38 mouse cellular contexts compared by ENCODE assay signal in genomic region chr19:11867837-11868236, GRCm38 (mm10). TPM values are rescaled to one million over a fixed set of nuclear protein-coding genes. Genes with fewer than 3 reads are reported as not detected.
DNase-seq lines count a peak whose midpoint lies in the region; ATAC-seq and TF ChIP-seq lines count a peak whose summit lies in the region.
"Had no signal": no experiment of that assay in that cellular context is flagged by ENCODE, and none has a peak within 500 bp of the region (broad histone marks: within the 10 kb centered on the region; RNA-seq: fewer than 3 reads in every experiment).

No protein-coding gene starts in this region.

- H3K9me3 ChIP-seq in lung, embryonic 14.5 days (ENCODE audit: low read depth, low read length), result 0 out of 2 replicates have a peak, but pooled peaks cover 3% of the 10 kb centered on the region
- H3K9me3 ChIP-seq in CH12.LX (replicated peaks; ENCODE audit: low read length), result peaks cover 10% of the 10 kb centered on the region
- no peaks in the 10 kb centered on the region for H3K9me3 ChIP-seq in midbrain, embryonic 15.5 days
- H3K9me3 ChIP-seq: neural tube, embryonic 13.5 days; stomach, embryonic 15.5 days had no signal

- TF ChIP-seq CTCF in lung, embryonic 14.5 days (IDR thresholded peaks at IDR 0.05; ENCODE audit: low read depth), result peak; percentile 26
- no peak for TF ChIP-seq CTCF in lung, adult 2 months (IDR thresholded peaks at IDR 0.05; ENCODE audit: insufficient read depth, low read length)
- peak in 1 of 2 experiments; percentile 16; a peak in 1 of 4 replicates for TF ChIP-seq CTCF in CH12.LX (conservative IDR thresholded peaks at IDR 0.05 in 1 of 2, IDR thresholded peaks at IDR 0.05 in 1 of 2; ENCODE audit: low read depth in 2 of 2, low read length in 2 of 2)

- no peak overlapping the region for H3K9ac ChIP-seq in lung, embryonic 14.5 days
- H3K9ac ChIP-seq in CH12.LX (ENCODE audit: insufficient read depth, low read depth), result no peak overlapping the region
- H3K9ac ChIP-seq in midbrain, embryonic 15.5 days, result no peak overlapping the region
- H3K9ac ChIP-seq: forebrain, embryonic 13.5 days; heart, embryonic 13.5 days; hindbrain, embryonic 14.5 days; neural tube, embryonic 13.5 days; stomach, embryonic 15.5 days had no signal

- H3K4me1 ChIP-seq in lung, embryonic 14.5 days (ENCODE audit: insufficient read depth), result no peaks in the 10 kb centered on the region
- no peaks in the 10 kb centered on the region for H3K4me1 ChIP-seq in lung, adult 2 months (ENCODE audit: control insufficient read depth, insufficient read depth, low read length)
- no peaks in the 10 kb centered on the region for H3K4me1 ChIP-seq in CH12.LX (ENCODE audit: control insufficient read depth in 1 of 2, insufficient read depth in 2 of 2)
- H3K4me1 ChIP-seq in midbrain, embryonic 15.5 days, result no peaks in the 10 kb centered on the region
- H3K4me1 ChIP-seq: forebrain, embryonic 13.5 days; heart, embryonic 13.5 days; neural tube, embryonic 13.5 days; stomach, embryonic 15.5 days had no signal

- TF ChIP-seq POLR2A in lung, adult 2 months (IDR thresholded peaks at IDR 0.05; ENCODE audit: borderline replicate concordance, extremely low read depth, low read depth, low read length), result no peak
- no peak for TF ChIP-seq POLR2A in CH12.LX (IDR thresholded peaks at IDR 0.05; ENCODE audit: low read depth, low read length)

- 81% methylated on average over 2 of the region's 2 CpGs for WGBS in lung, embryonic 14.5 days
- 88% methylated on average over 2 of the region's 2 CpGs for WGBS in lung, adult 2 months
- 78% methylated on average over 2 of the region's 2 CpGs for WGBS in midbrain, embryonic 15.5 days

- in situ Hi-C loops in CH12.LX (cut with MboI; ENCODE audit: low pct_ligation_motif_present, low pct_unique_long_range_greater_than_20kb, low sequenced_read_pairs), result no loop called here

- no peak for ATAC-seq in lung, embryonic 14.5 days (ENCODE audit: insufficient read depth)
- no peak for ATAC-seq in midbrain, embryonic 15.5 days (replicated peaks)
- ATAC-seq: activated CD4-positive, CD25-positive, alpha-beta regulatory T cell, adult 4 months; forebrain, embryonic 13.5 days had no signal

- no peak for TF ChIP-seq EP300 in CH12.LX (IDR thresholded peaks at IDR 0.05; ENCODE audit: low read length)

- no peak overlapping the region for H3K4me3 ChIP-seq in lung, embryonic 14.5 days (ENCODE audit: low read depth, low read length)
- H3K4me3 ChIP-seq in lung, adult 2 months (replicated peaks; ENCODE audit: extremely low read depth, low read depth, low read length), result no peak overlapping the region
- no peak overlapping the region for H3K4me3 ChIP-seq in CH12.LX (replicated peaks in 1 of 3; ENCODE audit: low read depth in 2 of 3, low read length in 2 of 3, poor library complexity in 1 of 3)
- no peak overlapping the region for H3K4me3 ChIP-seq in midbrain, embryonic 15.5 days
- H3K4me3 ChIP-seq: forebrain, embryonic 13.5 days; neural tube, embryonic 13.5 days; stomach, embryonic 15.5 days had no signal

- H3K27ac ChIP-seq in lung, embryonic 14.5 days (ENCODE audit: low read depth), result no peak overlapping the region
- no peak overlapping the region for H3K27ac ChIP-seq in CH12.LX (ENCODE audit: insufficient read depth, low read depth)
- H3K27ac ChIP-seq in midbrain, embryonic 15.5 days, result no peak overlapping the region
- H3K27ac ChIP-seq: forebrain, embryonic 13.5 days; heart, embryonic 13.5 days; hindbrain, embryonic 14.5 days; kidney, postnatal 0 days; neural tube, embryonic 13.5 days; stomach, embryonic 15.5 days had no signal

- no peaks in the 10 kb centered on the region for H3K79me2 ChIP-seq in CH12.LX (replicated peaks; ENCODE audit: control insufficient read depth, extremely low read depth, insufficient read depth, poor library complexity, severe bottlenecking)

- no peaks in the 10 kb centered on the region for H3K27me3 ChIP-seq in lung, embryonic 14.5 days (ENCODE audit: insufficient read depth, low read length)
- H3K27me3 ChIP-seq in CH12.LX (replicated peaks), result no peaks in the 10 kb centered on the region
- H3K27me3 ChIP-seq in midbrain, embryonic 15.5 days (replicated peaks), result no peaks in the 10 kb centered on the region
- H3K27me3 ChIP-seq: forebrain, embryonic 13.5 days; heart, embryonic 13.5 days; neural tube, embryonic 13.5 days; stomach, embryonic 15.5 days had no signal

- no peak for DNase-seq in lung, embryonic 14.5 days
- DNase-seq in lung, adult 2 months, result no peak
- DNase-seq in CH12.LX (ENCODE audit: extremely low read depth) (no peak), ES-CJ7 (ENCODE audit: low read depth, low spot score) (peak; percentile 47), ZHBTc4 (ENCODE audit: low read depth, low spot score) (peak; percentile 69)
- DNase-seq in spleen, adult 18-20 months, result no peak
- DNase-seq: adrenal gland, adult 2 months; adrenal gland, postnatal 36 days; cerebellum, adult 8-10 months; cerebellum, postnatal 25 days; gastrocnemius, postnatal 10 days; heart, postnatal 10 days; kidney, adult 18-20 months; kidney, postnatal 4 days; layer of hippocampus, adult 9-11 months; lung, adult 18-20 months; thymus, adult 18-20 months; thymus, postnatal 25 days had no signal

- TF ChIP-seq RAD21 in CH12.LX (IDR thresholded peaks at IDR 0.05; ENCODE audit: low read depth, low read length), result peak; percentile 6

- no peak overlapping the region for H3K4me2 ChIP-seq in lung, embryonic 14.5 days
- no peak overlapping the region for H3K4me2 ChIP-seq in CH12.LX (ENCODE audit: insufficient read depth, low read depth, poor library complexity, severe bottlenecking)
- H3K4me2 ChIP-seq in midbrain, embryonic 15.5 days, result no peak overlapping the region
- H3K4me2 ChIP-seq: forebrain, embryonic 13.5 days; hindbrain, embryonic 14.5 days; midbrain, embryonic 11.5 days; neural tube, embryonic 13.5 days; stomach, embryonic 15.5 days had no signal

- no peaks in the 10 kb centered on the region for H3K36me3 ChIP-seq in lung, embryonic 14.5 days (ENCODE audit: insufficient read depth)
- no peaks in the 10 kb centered on the region for H3K36me3 ChIP-seq in CH12.LX (replicated peaks in 1 of 2; ENCODE audit: control insufficient read depth in 1 of 2, insufficient read depth in 1 of 2, low read length in 1 of 2)
- no peaks in the 10 kb centered on the region for H3K36me3 ChIP-seq in midbrain, embryonic 15.5 days (replicated peaks)
- H3K36me3 ChIP-seq: G1E; heart, embryonic 13.5 days; neural tube, embryonic 13.5 days; stomach, embryonic 15.5 days had no signal

- dilution Hi-C loops in CH12.LX (cut with MboI; ENCODE audit: extremely low pct_ligation_motif_present, extremely low pct_unique_long_range_greater_than_20kb, low sequenced_read_pairs), result no loop called here

TF ChIP-seq in CH12.LX, 34 proteins besides CTCF, POLR2A, EP300 and RAD21:
- TF ChIP-seq CHD2 (IDR thresholded peaks at IDR 0.05; ENCODE audit: low read length) (no peak), PAX5 (IDR thresholded peaks at IDR 0.05; ENCODE audit: low read length) (no peak), MXI1 (IDR thresholded peaks at IDR 0.05; ENCODE audit: low read depth, low read length) (no peak), NELFE (IDR thresholded peaks at IDR 0.05; ENCODE audit: low read depth, low read length) (no peak), E2F4 (IDR thresholded peaks at IDR 0.05; ENCODE audit: insufficient replicate concordance, low read depth, low read length) (no peak), TCF12 (IDR thresholded peaks at IDR 0.05; ENCODE audit: low read depth, low read length) (no peak), JUN (IDR thresholded peaks at IDR 0.05; ENCODE audit: insufficient read depth, low read depth, low read length) (no peak), POLR2AphosphoS2 (IDR thresholded peaks at IDR 0.05; ENCODE audit: low read depth, low read length) (no peak)

RNA-seq across cellular contexts. Expression of gene Olfr1418, which starts 7.0 kb away (rescaled TPM):
- not detected in 2 replicates for polyA plus RNA-seq in lung, embryonic 14.5 days (2014; fragmentation: Nextera tagmentation; extraction: Ambion mirVana)
- polyA plus RNA-seq in lung, adult 2 months (2012; rRNA removed), result not detected in 2 replicates
- not detected in 2 replicates for total RNA-seq in CH12.LX (2012; rRNA removed)
- total RNA-seq in CH12.LX (2014; rRNA removed), result not detected in 2 replicates
- not detected in 2 replicates for polyA plus RNA-seq in CH12.LX (2012; ENCODE audit: insufficient read length, low read depth)
- not detected in 2 replicates for polyA plus RNA-seq in midbrain, embryonic 15.5 days (2015; fragmentation: Nextera tagmentation; extraction: Ambion mirVana)
- total RNA-seq: adrenal gland, adult 2 months; adrenal gland, postnatal 36 days; gastrocnemius, postnatal 10 days; heart, adult 8-10 months; heart, postnatal 10 days; hematopoietic stem cell, adult 5-6 weeks; left cerebral cortex, postnatal 10 days; liver, adult 2 months; megakaryocyte, adult 5-6 weeks had no signal
- polyA plus RNA-seq: activated CD4-positive, CD25-positive, alpha-beta regulatory T cell, adult 4 months; adrenal gland, adult 2 months; brain, embryonic 14.5 days; embryonic facial prominence, embryonic 11.5 days; forebrain, embryonic 13.5 days; G1E; gonadal fat pad, adult 2 months; heart, embryonic 13.5 days; hindbrain, embryonic 14.5 days; kidney, postnatal 0 days; limb, embryonic 11.5 days; liver, adult 2 months; midbrain, embryonic 11.5 days; neural tube, embryonic 13.5 days; small intestine, adult 2 months; stomach, embryonic 15.5 days had no signal

RNA-seq across cellular contexts. Expression of gene Olfr1419, which starts 7.1 kb away (rescaled TPM):
- polyA plus RNA-seq in lung, embryonic 14.5 days (2014; fragmentation: Nextera tagmentation; extraction: Ambion mirVana), result not detected in 2 replicates
- not detected in 2 replicates for polyA plus RNA-seq in lung, adult 2 months (2012; rRNA removed)
- total RNA-seq in CH12.LX (2012; rRNA removed) (not detected in 2 replicates), CH12.LX (2014; rRNA removed) (not detected in 2 replicates)
- not detected in 2 replicates for polyA plus RNA-seq in CH12.LX (2012; ENCODE audit: insufficient read length, low read depth)
- polyA plus RNA-seq in midbrain, embryonic 15.5 days (2015; fragmentation: Nextera tagmentation; extraction: Ambion mirVana), result 0.05 TPM in 1 of 2 replicates, not detected in the other
- total RNA-seq: adrenal gland, adult 2 months; adrenal gland, postnatal 36 days; gastrocnemius, postnatal 10 days; heart, adult 8-10 months; heart, postnatal 10 days; hematopoietic stem cell, adult 5-6 weeks; left cerebral cortex, postnatal 10 days; liver, adult 2 months; megakaryocyte, adult 5-6 weeks had no signal
- polyA plus RNA-seq: activated CD4-positive, CD25-positive, alpha-beta regulatory T cell, adult 4 months; adrenal gland, adult 2 months; embryonic facial prominence, embryonic 11.5 days; forebrain, embryonic 13.5 days; G1E; gonadal fat pad, adult 2 months; heart, embryonic 13.5 days; hindbrain, embryonic 14.5 days; kidney, postnatal 0 days; limb, embryonic 11.5 days; liver, adult 2 months; midbrain, embryonic 11.5 days; neural tube, embryonic 13.5 days; small intestine, adult 2 months; stomach, embryonic 15.5 days had no signal

RNA-seq across cellular contexts. Expression of gene Olfr1420, which starts 18.5 kb away (rescaled TPM):
- 0.05 TPM in 1 of 2 replicates, not detected in the other for polyA plus RNA-seq in lung, embryonic 14.5 days (2014; fragmentation: Nextera tagmentation; extraction: Ambion mirVana)
- polyA plus RNA-seq in lung, adult 2 months (2012; rRNA removed), result not detected in 2 replicates
- not detected in 2 replicates for total RNA-seq in CH12.LX (2012; rRNA removed)
- total RNA-seq in CH12.LX (2014; rRNA removed), result not detected in 2 replicates
- not detected in 2 replicates for polyA plus RNA-seq in CH12.LX (2012; ENCODE audit: insufficient read length, low read depth)
- 0.08 TPM in 1 of 2 replicates, not detected in the other for polyA plus RNA-seq in midbrain, embryonic 15.5 days (2015; fragmentation: Nextera tagmentation; extraction: Ambion mirVana)
- total RNA-seq: adrenal gland, adult 2 months; adrenal gland, postnatal 36 days; gastrocnemius, postnatal 10 days; heart, adult 8-10 months; heart, postnatal 10 days; hematopoietic stem cell, adult 5-6 weeks; left cerebral cortex, postnatal 10 days; liver, adult 2 months; megakaryocyte, adult 5-6 weeks had no signal
- polyA plus RNA-seq: activated CD4-positive, CD25-positive, alpha-beta regulatory T cell, adult 4 months; adrenal gland, adult 2 months; brain, embryonic 14.5 days; G1E; gonadal fat pad, adult 2 months; heart, embryonic 13.5 days; limb, embryonic 11.5 days; liver, adult 2 months; neural tube, embryonic 13.5 days; small intestine, adult 2 months had no signal

RNA-seq across cellular contexts. Expression of gene Olfr1417, which starts 28.8 kb away (rescaled TPM):
- not detected in 2 replicates for polyA plus RNA-seq in lung, embryonic 14.5 days (2014; fragmentation: Nextera tagmentation; extraction: Ambion mirVana)
- not detected in 2 replicates for polyA plus RNA-seq in lung, adult 2 months (2012; rRNA removed)
- total RNA-seq in CH12.LX (2012; rRNA removed) (not detected in 2 replicates), CH12.LX (2014; rRNA removed) (not detected in 2 replicates)
- polyA plus RNA-seq in CH12.LX (2012; ENCODE audit: insufficient read length, low read depth), result not detected in 2 replicates
- 0.09 TPM in 1 of 2 replicates, not detected in the other for polyA plus RNA-seq in midbrain, embryonic 15.5 days (2015; fragmentation: Nextera tagmentation; extraction: Ambion mirVana)
- total RNA-seq: adrenal gland, adult 2 months; adrenal gland, postnatal 36 days; gastrocnemius, postnatal 10 days; heart, adult 8-10 months; heart, postnatal 10 days; hematopoietic stem cell, adult 5-6 weeks; left cerebral cortex, postnatal 10 days; liver, adult 2 months; megakaryocyte, adult 5-6 weeks had no signal
- polyA plus RNA-seq: activated CD4-positive, CD25-positive, alpha-beta regulatory T cell, adult 4 months; adrenal gland, adult 2 months; embryonic facial prominence, embryonic 11.5 days; G1E; gonadal fat pad, adult 2 months; heart, embryonic 13.5 days; kidney, postnatal 0 days; limb, embryonic 11.5 days; liver, adult 2 months; midbrain, embryonic 11.5 days; neural tube, embryonic 13.5 days; small intestine, adult 2 months; stomach, embryonic 15.5 days had no signal

RNA-seq across cellular contexts. Expression of gene Patl1, which starts 44.4 kb away (rescaled TPM):
- polyA plus RNA-seq in lung, embryonic 14.5 days (2014; fragmentation: Nextera tagmentation; extraction: Ambion mirVana), result 25.9 TPM in 2 replicates
- 12.6 and 15.9 TPM in 2 replicates for polyA plus RNA-seq in lung, adult 2 months (2012; rRNA removed)
- total RNA-seq in CH12.LX (2012; rRNA removed) (8.2 and 8.5 TPM in 2 replicates), CH12.LX (2014; rRNA removed) (10.0 and 12.0 TPM in 2 replicates)
- 35.9 and 40.8 TPM in 2 replicates for polyA plus RNA-seq in CH12.LX (2012; ENCODE audit: insufficient read length, low read depth)
- polyA plus RNA-seq in midbrain, embryonic 15.5 days (2015; fragmentation: Nextera tagmentation; extraction: Ambion mirVana), result 17.5 and 19.1 TPM in 2 replicates

Comparison
In these comparisons a context has a peak if more than half of its experiments do, and no peak if none do; other contexts are left out.
1. DNase-seq: peak in ES-CJ7 (single experiment) and ZHBTc4 (single experiment); none in lung, embryonic 14.5 days (single experiment), lung, adult 2 months (single experiment), CH12.LX (single experiment) and spleen, adult 18-20 months (0 of 2).